Mouse (Mus musculus) olfactory bulb, adult 2 months (tissue): Measurements from ENCODE around the gene Itga5. TPM values are rescaled to one million over a fixed set of nuclear protein-coding genes. Genes with fewer than 3 reads are reported as not detected.

Source experiments
- H3K27ac ChIP-seq: fragments of 200-500 bp; 2 replicates; pipeline ENCODE4 v1.5.1; 2012; ENCODE audit warnings: low read depth, low read length; ENCODE audit not compliant: insufficient read depth
- H3K4me1 ChIP-seq: fragments of 200-500 bp; 2 replicates; pipeline ENCODE4 v1.6.1; 2012; ENCODE audit warnings: low read length; ENCODE audit not compliant: control insufficient read depth, insufficient read depth
- H3K4me3 ChIP-seq: fragments of 200-500 bp; 2 replicates; pipeline ENCODE4 v1.5.1; 2012; ENCODE audit warnings: mild to moderate bottlenecking, low read depth, low read length, moderate library complexity; ENCODE audit not compliant: insufficient read depth
- CTCF ChIP-seq: fragments of 200-500 bp; IDR thresholded peaks from 2 replicates; pipeline ENCODE4 v1.5.1; 2012; ENCODE audit warnings: low read depth, mild to moderate bottlenecking, low read length, moderate library complexity; ENCODE audit not compliant: insufficient read depth
- POLR2A ChIP-seq: fragments of 200-500 bp; IDR thresholded peaks from 2 replicates; pipeline ENCODE4 v1.6.1; 2012; ENCODE audit warnings: mild to moderate bottlenecking, low read depth, low read length, moderate library complexity; ENCODE audit not compliant: insufficient read depth
- WGBS: fragments of 180-500 bp; shearing (Covaris S2); methylation state at CpG from one replicate; pipeline ENCODE4 v1.1.7; 2018; 5-methylcytosine and 5-hydroxymethylcytosine counted together
- polyA plus RNA-seq: library from polyadenylated mRNA; stranded (reverse); fragments of >200 nt; gene quantifications from 2 replicates; pipeline ENCODE4 v1.2.4, GENCODE M21; 2012; ENCODE audit warnings: low replicate concordance; ENCODE audit not compliant: missing spikeins, insufficient read depth, insufficient read length

Gene Itga5
- polyA plus RNA-seq, 1 experiment = not detected

- no peak overlapping the region for H3K4me3 ChIP-seq
- 57% methylated on average over 6 of the region's 6 CpGs for WGBS
- TF ChIP-seq POLR2A (no peak), CTCF (no peak)
- peaks cover 54% of the 10 kb centered on the region for H3K4me1 ChIP-seq
- no peak overlapping the region for H3K27ac ChIP-seq
Measured at GRCm38 (mm10) chr15:103302341-103303021, 64.1 kb downstream of the Itga5 start.

- Histone ChIP-seq H3K27ac (no peak overlapping the region), H3K4me3 (no peak overlapping the region), H3K4me1 (peaks cover 57% of the 10 kb centered on the region)
- 65% methylated on average over 5 of the region's 5 CpGs for WGBS
- TF ChIP-seq POLR2A (no peak), CTCF (no peak)
Measured at GRCm38 (mm10) chr15:103301547-103302340, 64.8 kb downstream of the Itga5 start.

- peak overlapping the region; percentile 80 for H3K27ac ChIP-seq
- peaks cover 59% of the 10 kb centered on the region for H3K4me1 ChIP-seq
- TF ChIP-seq CTCF (no peak), POLR2A (no peak)
- WGBS = 26% methylated on average over 2 of the region's 2 CpGs
- H3K4me3 ChIP-seq = no peak overlapping the region
Measured at GRCm38 (mm10) chr15:103301046-103301445, 65.5 kb downstream of the Itga5 start.

GRCm38 (mm10) chr15:103300560-103300959 is 66.0 kb downstream of the Itga5 start:
- Histone ChIP-seq H3K4me1 (peaks cover 62% of the 10 kb centered on the region), H3K4me3 (peak overlapping the region; percentile 34), H3K27ac (peak overlapping the region; percentile 80)
- TF ChIP-seq CTCF (no peak), POLR2A (no peak)
- 14% methylated on average over 2 of the region's 2 CpGs for WGBS

DNA sequence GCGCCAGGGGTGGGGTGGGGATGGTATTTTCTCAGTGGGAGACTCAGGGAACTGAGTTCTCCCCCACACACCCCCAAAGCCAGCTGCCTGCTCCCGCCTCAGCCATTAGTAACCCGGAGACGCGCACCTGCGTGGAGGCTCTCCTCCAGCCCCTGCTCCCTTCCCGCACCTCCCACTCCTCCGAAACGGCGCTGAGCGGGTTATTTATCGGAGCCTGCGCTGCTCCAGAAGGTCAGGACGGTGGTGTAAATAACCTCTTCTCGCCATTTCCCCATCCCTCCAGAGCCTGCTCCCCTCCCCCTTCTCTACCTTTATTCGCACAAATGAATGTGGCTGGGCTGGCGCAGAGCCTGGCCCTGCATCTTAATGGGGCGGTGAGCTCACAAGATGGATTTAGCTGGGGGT is 66.5 kb downstream of the Itga5 start:
- Histone ChIP-seq H3K4me1 (peaks cover 60% of the 10 kb centered on the region), H3K27ac (peak overlapping the region; percentile 80), H3K4me3 (peak overlapping the region; percentile 34)
- WGBS = 7% methylated on average over 18 of the region's 18 CpGs
- TF ChIP-seq CTCF = no peak
- TF ChIP-seq POLR2A = 0 out of 2 replicates have a peak, but pooled peaks have one; percentile 35

DNA sequence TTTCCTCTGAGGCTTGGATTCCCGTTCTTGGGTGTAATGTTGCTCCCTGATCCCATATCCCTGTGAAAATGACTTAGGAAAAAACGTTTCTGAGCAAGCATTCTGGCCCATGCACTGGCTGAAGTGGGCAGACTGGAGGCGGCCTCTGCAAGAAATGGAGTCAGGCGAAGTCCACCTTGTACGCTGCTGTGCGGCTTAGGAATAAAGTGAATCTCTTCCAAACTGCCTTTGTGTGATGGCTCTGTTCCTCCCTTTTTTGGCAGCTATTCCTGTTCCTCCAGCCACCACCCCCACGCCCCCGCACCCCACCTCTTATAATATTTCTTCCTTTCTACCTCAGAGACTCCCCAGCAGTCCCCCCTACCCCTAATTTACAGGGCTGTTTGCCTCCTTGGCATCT is 66.9 kb downstream of the Itga5 start:
- WGBS = 11% methylated on average over 8 of the region's 8 CpGs
- TF ChIP-seq POLR2A (no peak), CTCF (no peak)
- peaks cover 59% of the 10 kb centered on the region for H3K4me1 ChIP-seq
- peak overlapping the region; percentile 34 for H3K4me3 ChIP-seq
- peak overlapping the region; percentile 80 for H3K27ac ChIP-seq

DNA sequence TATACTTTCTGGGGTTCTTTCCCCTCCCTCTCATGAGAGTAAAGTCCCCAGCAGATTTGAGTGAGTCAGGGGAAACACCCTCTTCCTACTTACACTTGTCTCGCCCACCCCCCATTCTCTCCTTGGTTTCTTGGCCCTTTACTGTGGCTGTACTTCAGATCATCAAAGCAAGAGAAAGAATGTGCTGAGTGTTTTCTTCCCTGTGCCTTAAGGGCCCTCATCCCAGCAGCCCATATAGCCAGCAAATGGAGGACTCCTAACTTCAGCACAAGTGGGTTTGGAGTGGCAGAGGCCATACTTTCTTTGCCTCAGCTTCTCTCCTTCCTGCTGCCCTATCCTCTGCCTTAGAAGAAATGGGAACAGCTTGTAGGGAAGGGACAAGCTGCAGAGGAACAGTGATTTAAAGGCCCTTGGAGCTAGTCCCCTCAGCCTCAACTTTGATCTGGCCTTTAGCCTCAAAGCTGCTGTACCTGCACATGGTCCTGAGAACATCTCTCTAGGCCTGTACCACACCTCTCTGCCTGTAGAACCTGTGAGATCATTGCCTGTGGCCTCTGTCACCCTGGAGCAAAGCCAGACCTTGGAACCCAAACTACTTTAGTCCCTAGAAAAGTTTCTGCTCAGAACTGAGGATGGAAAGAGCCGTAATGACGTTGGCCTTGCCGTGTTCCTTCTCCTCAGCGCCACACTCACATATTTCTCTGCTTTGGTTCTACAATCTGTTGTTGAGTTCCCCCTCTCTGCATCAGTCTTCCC is 67.5 kb downstream of the Itga5 start:
- WGBS = 38% methylated on average over 5 of the region's 5 CpGs
- no peak overlapping the region for H3K4me3 ChIP-seq
- TF ChIP-seq POLR2A (no peak), CTCF (no peak)
- H3K27ac ChIP-seq = peak overlapping the region; percentile 80
- H3K4me1 ChIP-seq = peaks cover 53% of the 10 kb centered on the region

DNA sequence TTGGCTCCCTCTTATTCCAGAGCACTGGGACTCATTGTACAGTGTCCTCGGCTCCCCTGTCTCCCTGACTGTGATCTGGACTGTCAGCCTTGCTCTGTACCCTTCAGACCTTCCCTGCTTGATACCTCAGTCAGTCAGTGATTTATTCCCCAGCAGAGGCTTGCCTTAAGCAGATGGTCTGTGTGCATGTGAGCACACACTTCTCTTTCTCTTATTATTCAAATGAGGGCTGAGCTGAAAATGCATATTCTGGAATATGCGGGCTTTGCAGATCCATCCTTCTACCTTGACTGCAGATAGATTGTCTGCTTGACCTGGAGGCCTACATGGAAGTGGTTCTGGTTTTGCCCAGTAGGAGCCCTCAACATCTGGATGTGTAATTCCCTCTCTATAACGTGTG is 68.5 kb downstream of the Itga5 start:
- H3K4me1 ChIP-seq = peaks cover 50% of the 10 kb centered on the region
- 63% methylated on average over 3 of the region's 3 CpGs for WGBS
- TF ChIP-seq POLR2A (no peak), CTCF (no peak)
- H3K27ac ChIP-seq = peak overlapping the region; percentile 80
- H3K4me3 ChIP-seq = no peak overlapping the region

DNA sequence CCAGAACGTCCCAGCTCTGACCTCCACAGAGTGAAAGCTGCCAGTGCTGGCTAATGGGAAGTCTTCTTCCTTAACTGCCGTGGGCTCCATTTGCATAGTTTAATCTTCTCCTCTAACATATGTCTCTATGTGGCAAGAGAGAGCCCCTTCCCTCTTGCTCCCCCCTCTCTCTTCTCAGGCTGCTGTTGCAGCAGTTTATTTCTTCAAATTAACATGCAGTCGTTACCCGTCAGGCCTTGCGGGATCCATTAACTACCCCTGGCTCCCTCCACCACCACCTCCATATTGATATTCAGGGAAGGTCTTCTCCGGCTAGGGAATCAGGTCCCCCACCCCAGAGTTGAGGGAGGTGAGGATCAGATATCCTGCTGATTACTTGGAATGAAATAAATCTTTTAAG is 69.2 kb downstream of the Itga5 start:
- TF ChIP-seq CTCF (no peak), POLR2A (no peak)
- no peak overlapping the region for H3K4me3 ChIP-seq
- 36% methylated on average over 6 of the region's 6 CpGs for WGBS
- H3K4me1 ChIP-seq = peaks cover 46% of the 10 kb centered on the region
- 0 out of 2 replicates have a peak overlapping the region, but pooled peaks have one; percentile 2 for H3K27ac ChIP-seq
